Mouse (Mus musculus): Measurements from ENCODE around the gene Treml2. TPM values are rescaled to one million over a fixed set of nuclear protein-coding genes. Genes with fewer than 3 reads are reported as not detected.

The Treml2 gene
- total RNA-seq (2021) = under 1 TPM; 0.54 to 0.64 TPM

DNA sequence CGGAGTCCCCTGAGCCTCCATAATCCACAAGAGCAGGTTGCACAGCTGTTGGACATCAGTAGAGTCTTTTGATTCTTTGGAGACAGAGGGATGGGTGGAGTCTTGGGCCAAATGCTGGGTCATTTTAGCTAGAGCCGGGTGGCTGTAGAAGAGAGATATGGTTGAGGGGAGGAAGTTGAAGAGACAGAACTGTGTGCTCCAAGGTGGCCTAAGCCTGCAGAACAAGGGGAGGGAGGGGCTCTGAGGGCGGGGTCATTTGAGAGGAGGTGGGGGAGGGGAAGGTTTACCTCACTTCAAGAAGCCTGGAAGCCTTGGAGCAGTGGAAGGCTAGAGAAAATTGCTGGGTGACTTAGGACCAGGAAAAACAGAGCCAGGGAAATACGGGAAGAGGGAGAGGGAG, at the start of gene Treml2:
Gene Treml2, plus strand, starts transcription at position 296 of the 400 bp plus-strand sequence.
- DNase-seq (ENCODE audit: low spot score in 2 of 2) = no peak
- intact Hi-C loops (cut with DNase I) = no loop called here

GRCm38 (mm10) chr17:48249501-48249900, 49.8 kb upstream of the Treml2 start:
- DNase-seq (ENCODE audit: low spot score in 2 of 2) = no peak
- intact Hi-C loops (cut with DNase I) = no loop called here

DNA sequence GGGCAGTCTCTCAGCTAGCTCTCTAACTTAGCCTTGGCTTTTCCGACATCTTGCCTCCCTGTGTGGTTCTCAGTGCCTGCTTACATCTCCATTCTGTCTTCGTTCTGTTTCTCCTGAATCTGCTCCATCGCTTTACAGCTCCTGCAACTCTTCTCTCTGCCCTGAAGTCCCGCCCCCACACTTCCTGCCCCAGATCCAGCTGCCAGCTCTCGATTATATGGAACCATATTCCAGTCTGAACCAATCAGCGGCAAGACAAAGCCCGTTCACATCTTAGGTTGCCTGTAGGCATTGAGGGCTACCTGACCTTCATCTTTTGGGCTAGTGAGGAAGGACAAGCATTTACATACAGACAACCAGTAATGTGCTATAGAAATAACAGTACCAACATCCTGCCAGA, 48.7 kb upstream of the Treml2 start:
- intact Hi-C loops (cut with DNase I) = no loop called here
- no peak for DNase-seq (ENCODE audit: low spot score in 2 of 2)

DNA sequence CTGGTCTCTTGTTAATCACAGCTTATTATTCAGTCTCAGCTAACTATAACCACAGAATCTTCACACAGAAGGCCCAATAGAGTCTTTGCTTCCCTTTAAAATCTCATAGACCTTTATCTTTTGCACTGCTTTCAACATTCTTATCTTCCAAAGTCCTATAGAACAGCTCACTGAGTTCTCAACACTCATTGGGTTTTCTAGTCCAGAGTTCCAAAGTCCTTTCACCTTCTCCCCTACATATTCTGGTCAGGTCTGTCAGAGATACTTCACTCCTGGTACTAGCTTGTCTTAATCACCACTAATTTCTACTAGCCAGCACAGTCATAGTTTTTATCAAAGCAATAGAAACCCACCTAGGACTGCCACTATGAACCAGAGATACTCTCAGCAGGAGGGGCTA, 42.7 kb upstream of the Treml2 start:
- intact Hi-C loops (cut with DNase I) = no loop called here

DNA sequence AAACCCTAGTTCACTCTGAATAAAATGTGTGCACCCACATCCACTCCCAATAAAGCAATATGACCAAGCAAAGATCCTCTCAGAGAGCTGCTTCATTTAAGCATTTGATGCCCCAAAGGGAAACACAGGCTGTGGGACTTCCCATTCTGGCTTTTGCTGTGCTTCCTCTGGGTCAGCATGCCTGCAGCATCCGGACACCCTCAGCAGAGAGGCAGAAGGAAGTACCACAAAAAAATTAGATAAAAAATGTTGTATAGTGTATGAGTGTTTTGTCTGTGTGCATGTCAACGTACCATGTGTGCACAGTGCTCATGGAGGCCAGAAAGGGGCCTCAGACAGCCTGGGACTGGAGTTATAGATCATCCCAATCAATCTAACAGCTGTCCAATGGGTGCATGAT, 37.4 kb upstream of the Treml2 start:
- DNase-seq (ENCODE audit: low spot score in 2 of 2) = no peak
- intact Hi-C loops (cut with DNase I) = no loop called here

More for the DNA sequence above, 42.7 kb upstream of the Treml2 start:
- no peak for DNase-seq (ENCODE audit: low spot score in 2 of 2)

- no peak for DNase-seq (ENCODE audit: low spot score in 2 of 2)
- intact Hi-C loops (cut with DNase I) = no loop called here
Observed at GRCm38 (mm10) chr17:48263741-48264362, 35.4 kb upstream of the Treml2 start, which contains the start of gene Treml4. Gene Treml4, plus strand, starts transcription at chr17:48264295.

- intact Hi-C loops (cut with DNase I) = no loop called here
- no peak for DNase-seq (ENCODE audit: low spot score in 2 of 2)
Observed at GRCm38 (mm10) chr17:48264662-48265061, 34.6 kb upstream of the Treml2 start.

DNA sequence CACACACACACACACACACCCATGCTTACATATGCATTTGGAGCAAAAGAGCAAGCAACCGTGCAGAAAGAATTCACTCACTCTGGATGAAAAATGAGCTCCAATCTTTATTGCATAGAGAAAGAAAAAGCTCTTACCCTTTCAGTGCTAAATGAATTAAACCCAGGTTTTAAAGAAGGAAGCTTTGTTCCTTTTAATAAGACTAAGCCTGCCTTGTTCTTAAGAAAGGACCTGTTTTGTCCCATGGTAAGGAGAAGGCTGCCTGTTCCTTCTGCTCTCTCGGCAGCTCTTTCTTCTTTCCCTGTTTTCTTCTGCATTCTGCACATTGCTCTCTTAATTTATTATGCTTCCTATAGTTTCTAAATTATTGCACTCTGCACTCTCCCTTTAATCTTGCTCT, 33.2 kb upstream of the Treml2 start:
- no peak for DNase-seq (ENCODE audit: low spot score in 2 of 2)
- intact Hi-C loops (cut with DNase I) = no loop called here

- intact Hi-C loops (cut with DNase I) = no loop called here
- DNase-seq (ENCODE audit: low spot score in 2 of 2) = no peak
Observed at GRCm38 (mm10) chr17:48266610-48267304, 32.5 kb upstream of the Treml2 start.

DNA sequence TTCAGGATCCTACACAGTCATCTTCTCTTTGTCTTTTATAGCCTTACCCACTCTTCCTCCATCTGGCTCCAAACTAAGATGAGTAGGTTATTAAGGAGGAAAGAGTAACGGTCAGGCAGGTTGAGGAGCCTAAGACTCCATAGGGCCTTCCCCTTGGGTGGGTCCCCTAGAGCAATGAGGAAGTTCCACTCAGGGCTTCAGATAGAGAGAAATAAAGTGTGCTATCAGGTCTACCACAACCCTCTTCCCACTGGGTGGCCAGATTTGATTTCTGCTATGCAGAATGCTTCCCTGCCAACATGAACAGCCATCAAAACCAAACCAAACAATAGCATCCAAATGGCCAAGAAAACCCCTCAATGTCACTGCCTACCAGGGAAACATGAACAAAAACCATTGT, 31.7 kb upstream of the Treml2 start:
- intact Hi-C loops (cut with DNase I) = no loop called here
- DNase-seq (ENCODE audit: low spot score in 2 of 2) = no peak

- intact Hi-C loops (cut with DNase I) = no loop called here
- no peak for DNase-seq (ENCODE audit: low spot score in 2 of 2)
Observed at GRCm38 (mm10) chr17:48268276-48268675, 31.0 kb upstream of the Treml2 start.

GRCm38 (mm10) chr17:48269833-48270232, 29.5 kb upstream of the Treml2 start:
- DNase-seq (ENCODE audit: low spot score in 2 of 2) = no peak
- intact Hi-C loops (cut with DNase I) = no loop called here

- intact Hi-C loops (cut with DNase I) = no loop called here
- no peak for DNase-seq (ENCODE audit: low spot score in 2 of 2)
Observed at GRCm38 (mm10) chr17:48272158-48272557, 27.1 kb upstream of the Treml2 start.

GRCm38 (mm10) chr17:48272598-48272997, 26.7 kb upstream of the Treml2 start:
- DNase-seq (ENCODE audit: low spot score in 2 of 2) = no peak
- intact Hi-C loops (cut with DNase I) = no loop called here

DNA sequence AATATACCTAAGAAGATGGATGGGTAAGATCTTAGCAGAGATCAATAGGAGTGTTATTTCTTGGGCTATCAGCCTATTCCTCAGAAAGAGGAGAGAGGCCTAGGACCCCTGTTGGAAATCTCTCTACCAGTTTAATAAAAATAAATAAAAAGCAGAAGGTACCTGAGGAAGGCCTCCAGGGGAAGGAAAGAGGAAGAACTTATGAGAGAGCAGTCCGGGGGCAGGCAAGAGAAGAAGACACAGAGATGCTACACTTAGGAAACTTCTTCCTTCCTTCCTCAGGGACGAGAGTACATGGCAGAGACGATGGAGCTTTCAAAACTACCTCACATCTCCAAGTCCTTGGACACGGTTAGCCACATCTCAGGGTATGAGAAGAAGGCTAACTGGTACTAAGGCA, 25.2 kb upstream of the Treml2 start:
- DNase-seq (ENCODE audit: low spot score in 2 of 2) = no peak
- intact Hi-C loops (cut with DNase I) = no loop called here

GRCm38 (mm10) chr17:48274885-48275284, 24.4 kb upstream of the Treml2 start:
- intact Hi-C loops (cut with DNase I) = loop anchor here (1.0 to 5.0 kb wide), 2 partner anchors 61 to 132 kb away; partner anchors contain the start of gene Nfya
- DNase-seq (ENCODE audit: low spot score in 2 of 2) = peak; percentile 63 to 73

DNA sequence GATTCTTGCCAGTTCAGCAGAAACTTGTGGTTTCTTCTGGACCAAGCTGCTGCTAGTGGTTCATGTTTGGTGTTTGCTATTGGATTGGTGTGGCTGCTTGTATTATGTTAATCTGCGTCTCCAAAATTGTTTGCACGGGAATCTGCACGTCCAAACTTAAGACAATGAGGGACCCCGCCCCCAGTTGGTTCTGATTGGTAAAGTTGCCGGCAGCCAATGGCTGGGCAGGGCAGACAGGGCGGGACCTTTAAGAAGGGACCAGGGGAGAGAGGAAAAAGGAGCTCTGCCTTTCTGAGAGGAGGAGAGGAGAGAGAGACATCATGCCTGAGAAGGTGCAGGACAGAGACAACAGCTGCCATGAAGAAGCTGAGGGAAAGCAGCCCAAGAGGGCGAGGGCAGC, 23.6 kb upstream of the Treml2 start:
- intact Hi-C loops (cut with DNase I) = loop anchor here (1.0 to 5.0 kb wide), 2 partner anchors 61 to 132 kb away; partner anchors contain the start of gene Nfya
- DNase-seq (ENCODE audit: low spot score in 2 of 2) = no peak

DNA sequence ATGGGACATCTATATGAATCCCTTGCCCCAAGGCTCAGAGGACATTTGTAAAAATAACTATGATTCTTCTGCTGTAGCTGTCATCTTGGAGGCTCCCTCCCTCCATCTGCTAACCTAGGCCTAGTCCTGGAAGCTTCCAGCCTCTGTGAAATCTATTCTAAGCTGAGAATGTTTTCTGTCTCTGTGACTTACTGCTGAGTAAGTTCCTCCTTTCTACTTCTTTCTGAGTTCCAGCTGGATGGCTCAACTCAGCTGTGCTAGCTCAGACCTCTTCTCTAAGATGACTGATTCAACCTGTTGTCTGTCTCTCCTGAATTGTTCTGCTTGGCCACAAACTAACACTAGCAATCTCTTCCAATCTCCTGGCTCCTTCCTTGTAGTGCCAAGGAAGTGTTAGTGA, 20.9 kb upstream of the Treml2 start:
- no peak for DNase-seq (ENCODE audit: low spot score in 2 of 2)
- intact Hi-C loops (cut with DNase I) = loop anchor here (5.0 kb wide), 1 partner anchor 129 kb away; the partner anchor contains the start of gene Nfya

GRCm38 (mm10) chr17:48279002-48279401, 20.3 kb upstream of the Treml2 start:
- intact Hi-C loops (cut with DNase I) = loop anchor here (5.0 kb wide), 1 partner anchor 128 kb away; the partner anchor contains the start of gene Nfya
- DNase-seq (ENCODE audit: low spot score in 2 of 2) = no peak

GRCm38 (mm10) chr17:48280943-48281738, 18.2 kb upstream of the Treml2 start:
- DNase-seq (ENCODE audit: low spot score in 2 of 2) = no peak
- intact Hi-C loops (cut with DNase I) = no loop called here

Data from left cerebral cortex, postnatal 36 days (tissue).